Mouse (Mus musculus) midbrain, embryonic 14.5 days (tissue): ENCODE results near the gene Pcsk1n. TPM values are rescaled to one million over a fixed set of nuclear protein-coding genes. Genes with fewer than 3 reads are reported as not detected.
A peak's percentile ranks its signal among the peaks of the same experiment; 100 is the strongest.
"Not testable (repeated sequence)": the region's sequence is repeated elsewhere in the genome, so short reads cannot be mapped to it uniquely, and the experiment has no call there.

Source experiments
- ATAC-seq: fragments of 200-750 bp; cut with Nextera tagmentation; 2 replicates; pipeline ENCODE4 v1.8.0; 2017; ENCODE audit warnings: moderate number of reproducible peaks, moderate library complexity; ENCODE audit not compliant: low FRiP score, low TSS enrichment
- DNase-seq: peaks from one replicate; pipeline ENCODE4 v3.0.0-alpha.2; 2015
- H3K27ac ChIP-seq: fragments of 300-500 bp; sonication (generic); replicated peaks from 2 replicates; pipeline ENCODE4 v1.5.1; 2014; ENCODE audit warnings: mild to moderate bottlenecking, low read depth, low read length, moderate library complexity
- H3K27me3 ChIP-seq: fragments of 300-500 bp; sonication (generic); 2 replicates; pipeline ENCODE4 v1.6.1; 2014; ENCODE audit warnings: low read length, control low read depth, mixed read lengths; ENCODE audit not compliant: control insufficient read depth, insufficient read depth
- H3K36me3 ChIP-seq: fragments of 300-500 bp; sonication (generic); 2 replicates; pipeline ENCODE4 v1.6.1; 2014; ENCODE audit warnings: low read length, control low read depth; ENCODE audit not compliant: control insufficient read depth, insufficient read depth
- H3K4me1 ChIP-seq: fragments of 300-500 bp; sonication (generic); 2 replicates; pipeline ENCODE4 v1.6.1; 2014; ENCODE audit warnings: mild to moderate bottlenecking, antibody characterized with exemption, low read length, control low read depth; ENCODE audit not compliant: control insufficient read depth, insufficient read depth
- H3K4me2 ChIP-seq: fragments of 300-500 bp; sonication (generic); 2 replicates; pipeline ENCODE4 v1.6.1; 2014; ENCODE audit warnings: mild to moderate bottlenecking, low read length, moderate library complexity
- H3K4me3 ChIP-seq: fragments of 300-500 bp; sonication (generic); replicated peaks from 2 replicates; pipeline ENCODE4 v1.5.1; 2014; ENCODE audit warnings: low read depth, low read length
- H3K9ac ChIP-seq: fragments of 300-500 bp; sonication (generic); replicated peaks from 2 replicates; pipeline ENCODE4 v1.6.1; 2014; ENCODE audit warnings: mild to moderate bottlenecking, low read length, moderate library complexity
- H3K9me3 ChIP-seq: fragments of 300-500 bp; sonication (generic); 2 replicates; pipeline ENCODE4 v1.6.1; 2016; ENCODE audit warnings: low read length, control low read depth, mixed read lengths; ENCODE audit not compliant: control insufficient read depth
- WGBS: fragments of 180-500 bp; shearing (Covaris S2); extraction: QIAGEN DNeasy Blood & Tissue Kit; methylation state at CpG from one replicate; pipeline ENCODE4 v1.1.7; 2014; 5-methylcytosine and 5-hydroxymethylcytosine counted together
- polyA plus RNA-seq: library from polyadenylated mRNA; unstranded; fragments of >200 nt; fragmentation: Nextera tagmentation; extraction: Ambion mirVana; gene quantifications from 2 replicates; pipeline ENCODE4 v1.2.1, GENCODE M21; 2014

Gene Pcsk1n
- polyA plus RNA-seq, 1 experiment from 2014 or later: 199 TPM

DNA sequence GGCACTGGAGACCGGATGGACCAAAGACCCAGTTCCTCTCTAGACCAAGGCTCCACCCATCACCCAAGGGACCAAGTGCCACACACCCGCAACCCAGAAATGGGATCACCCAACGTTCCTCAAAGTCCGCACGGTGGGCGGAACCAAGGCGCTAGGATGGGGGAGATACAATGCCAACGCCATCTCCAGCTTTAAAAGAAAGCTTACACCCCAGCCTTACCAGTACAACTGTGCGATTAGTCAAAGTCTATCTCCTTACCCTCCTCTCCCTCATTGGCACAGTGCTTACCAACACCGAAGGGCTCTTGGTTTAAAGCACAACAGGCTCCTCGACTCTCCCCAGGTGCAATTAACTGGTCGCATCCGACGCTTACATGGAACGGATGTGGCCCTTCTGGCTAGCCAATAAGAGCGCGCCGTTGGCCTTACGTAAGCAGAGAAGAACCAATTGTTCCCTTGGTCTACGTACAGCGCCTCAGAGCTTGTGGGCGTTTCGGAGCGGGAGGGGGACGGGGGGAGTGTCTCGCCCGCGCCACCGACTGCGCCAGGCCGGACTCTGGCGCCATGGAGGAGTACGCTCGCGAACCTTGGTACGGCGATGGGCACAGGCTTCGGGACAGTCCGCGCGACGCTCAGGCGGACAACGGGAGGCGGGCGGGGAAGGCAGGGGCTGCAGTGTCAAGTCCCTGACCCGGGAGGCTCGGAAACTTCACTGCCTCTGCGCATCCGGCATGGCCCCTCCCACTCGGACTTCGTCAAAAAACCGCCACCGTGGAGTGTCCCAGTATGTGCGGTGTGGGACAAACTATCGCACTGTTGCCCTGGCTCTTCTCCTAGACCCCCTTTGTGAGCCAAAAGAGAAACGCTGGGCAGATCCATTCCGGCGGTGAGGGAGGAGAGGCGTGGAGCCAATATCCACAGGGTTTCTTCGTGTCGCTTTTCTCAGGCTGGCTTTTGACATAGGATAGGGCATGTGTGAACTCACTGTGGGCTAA lies 20.4 kb upstream of the Pcsk1n start, which contains the start of the genes Pqbp1 and Timm17b:
Pqbp1 (minus strand) TSS at position 390 of the 995 bp plus-strand sequence.
Timm17b (plus strand) TSS at position 478 of the 995 bp plus-strand sequence.
- H3K27ac ChIP-seq: peak within 1 kb of the TSS; percentile 88
- WGBS: 18% methylated on average over 62 of the region's 62 CpGs
- H3K9ac ChIP-seq: peak within 1 kb of the TSS; percentile 60
- H3K4me3 ChIP-seq: peak within 1 kb of the TSS; percentile 53
- no peaks in the 10 kb centered on the region for H3K27me3 ChIP-seq
- H3K4me1 ChIP-seq: 0 out of 2 replicates have a peak, but pooled peaks cover 4% of the 10 kb centered on the region
- H3K36me3 ChIP-seq: peaks cover 25% of the 10 kb centered on the region
- H3K4me2 ChIP-seq: peak within 1 kb of the TSS; percentile 54
- ATAC-seq: peak; percentile 98
- H3K9me3 ChIP-seq: no peaks in the 10 kb centered on the region
- peak; percentile 93 for DNase-seq

DNA sequence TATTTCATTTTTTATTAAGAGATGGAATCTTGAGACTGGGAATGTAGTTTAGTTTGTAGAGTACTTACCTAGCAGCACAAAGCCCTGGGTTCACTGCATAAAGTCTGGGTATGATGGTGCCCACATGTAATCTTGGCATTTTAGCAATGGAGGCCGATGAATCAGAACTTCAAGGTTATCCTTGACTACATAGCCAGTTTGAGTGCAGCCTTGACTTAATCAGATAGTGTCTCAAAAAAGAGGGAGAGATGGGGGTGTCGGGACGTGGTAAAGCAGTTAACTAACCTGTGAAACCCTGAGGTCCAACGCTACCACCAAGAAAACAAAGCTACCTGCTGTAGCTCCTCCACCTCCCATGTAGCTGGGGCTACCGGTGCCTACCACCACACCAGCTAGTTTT lies 15.2 kb upstream of the Pcsk1n start:
- Histone ChIP-seq H3K4me3 (no peak overlapping the region), H3K36me3 (peaks cover 14% of the 10 kb centered on the region; the same call in 1 of the 2 replicates), H3K4me2 (no peak overlapping the region), H3K27me3 (no peaks in the 10 kb centered on the region), H3K9me3 (no peaks in the 10 kb centered on the region), H3K27ac (no peak overlapping the region), H3K9ac (no peak overlapping the region), H3K4me1 (0 out of 2 replicates have a peak, but pooled peaks cover 4% of the 10 kb centered on the region)
- DNase-seq (no peak), ATAC-seq (no peak)
- 94% methylated on average over 5 of the region's 5 CpGs for WGBS

DNA sequence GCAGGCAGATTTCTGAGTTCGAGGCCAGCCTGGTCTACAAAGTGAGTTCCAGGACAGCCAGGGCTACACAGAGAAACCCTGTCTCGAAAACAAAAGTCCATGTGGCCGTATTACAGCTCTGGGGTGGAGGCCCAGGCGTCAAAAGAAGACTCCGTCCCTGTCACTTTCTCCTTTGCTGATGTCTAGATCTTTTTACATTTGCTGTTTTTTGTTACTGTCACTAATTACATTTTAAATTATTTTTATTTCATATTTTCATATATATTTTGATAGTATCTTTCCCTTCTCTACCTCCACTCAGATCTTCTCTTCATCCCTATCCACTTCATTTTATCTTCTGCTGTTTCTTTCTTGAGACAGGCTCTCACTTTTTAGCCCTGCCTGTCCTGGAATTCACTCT lies 11.9 kb upstream of the Pcsk1n start, which contains the start of gene Gm10491:
Gm10491 (minus strand) TSS at position 101 of the 400 bp plus-strand sequence.
- Histone ChIP-seq H3K9ac (no peak within 1 kb of the TSS), H3K27ac (no peak within 1 kb of the TSS), H3K27me3 (no peaks in the 10 kb centered on the region), H3K36me3 (peaks cover 14% of the 10 kb centered on the region; the same call in 1 of the 2 replicates), H3K4me1 (no peaks in the 10 kb centered on the region), H3K4me3 (no peak within 1 kb of the TSS), H3K9me3 (no peaks in the 10 kb centered on the region), H3K4me2 (no peak within 1 kb of the TSS)
- DNase-seq: no peak
- WGBS: 86% methylated on average over 5 of the region's 5 CpGs
- no peak for ATAC-seq

- not testable (repeated sequence) for ATAC-seq, H3K27me3 ChIP-seq, DNase-seq, H3K27ac ChIP-seq, H3K4me1 ChIP-seq, H3K4me2 ChIP-seq, H3K4me3 ChIP-seq, H3K9me3 ChIP-seq, H3K9ac ChIP-seq
- WGBS: 87% methylated on average over 4 of the region's 4 CpGs
- 0 out of 2 replicates have a peak, but pooled peaks cover 11% of the 10 kb centered on the region for H3K36me3 ChIP-seq
These were observed 10.4 kb upstream of the Pcsk1n start, which contains the start of gene Gm10490 for GRCm38 (mm10) chrX:7909242-7909641. Gm10490 (plus strand) TSS chrX:7909542.

DNA sequence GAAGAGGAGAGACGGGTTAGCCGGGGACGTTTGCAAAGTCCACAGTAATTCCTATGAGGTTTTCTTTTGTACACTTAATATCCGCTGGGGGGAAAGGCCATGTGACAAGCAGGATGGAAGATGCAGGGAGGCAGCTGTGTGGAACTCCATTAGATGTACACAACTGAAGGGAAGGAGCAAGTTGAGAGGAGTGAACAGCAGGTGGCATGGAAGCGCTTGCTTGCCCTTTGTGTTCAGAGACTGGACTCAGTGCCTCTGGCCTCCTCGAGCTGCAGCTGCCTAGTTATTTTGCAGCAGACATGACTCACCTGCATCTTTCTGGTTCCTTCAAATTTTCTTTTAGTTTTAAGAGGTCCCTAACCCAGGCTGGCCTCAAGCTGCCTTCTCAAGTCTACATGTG lies 9.1 kb upstream of the Pcsk1n start:
- H3K9ac ChIP-seq: no peak overlapping the region
- H3K4me3 ChIP-seq: no peak overlapping the region
- H3K9me3 ChIP-seq: no peaks in the 10 kb centered on the region
- ATAC-seq: no peak
- peak; percentile 38 for DNase-seq
- no peak overlapping the region for H3K4me2 ChIP-seq
- WGBS: 39% methylated on average over 6 of the region's 6 CpGs
- no peak overlapping the region for H3K27ac ChIP-seq
- 0 out of 2 replicates have a peak, but pooled peaks cover 11% of the 10 kb centered on the region for H3K36me3 ChIP-seq
- H3K27me3 ChIP-seq: no peaks in the 10 kb centered on the region
- H3K4me1 ChIP-seq: no peaks in the 10 kb centered on the region

GRCm38 (mm10) chrX:7915669-7916068 lies 4.0 kb upstream of the Pcsk1n start:
- not testable (repeated sequence) for H3K4me3 ChIP-seq, H3K4me1 ChIP-seq, H3K36me3 ChIP-seq, ATAC-seq, H3K9ac ChIP-seq, H3K27me3 ChIP-seq, H3K4me2 ChIP-seq, H3K9me3 ChIP-seq, H3K27ac ChIP-seq
- 24% methylated on average over 3 of the region's 3 CpGs for WGBS
- DNase-seq: peak; percentile 12

DNA sequence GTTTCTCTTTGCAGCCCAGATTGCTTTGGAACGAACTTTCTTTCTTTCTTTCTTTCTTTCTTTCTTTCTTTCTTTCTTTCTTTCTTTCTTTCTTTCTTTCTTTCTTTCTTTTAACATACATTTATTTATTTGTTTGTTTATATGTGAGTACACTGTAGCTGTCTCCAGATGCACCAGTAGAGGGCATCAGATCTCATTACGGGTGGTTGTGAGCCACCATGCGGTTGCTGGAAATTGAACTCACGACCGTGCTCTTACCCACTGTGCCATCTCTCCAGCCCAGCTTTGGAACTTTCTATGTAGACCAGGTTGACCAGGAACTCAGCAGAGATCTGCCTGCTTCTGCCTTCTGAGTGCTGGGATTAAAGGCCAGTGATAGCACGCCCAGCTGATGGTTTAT lies 1.7 kb upstream of the Pcsk1n start:
- H3K36me3 ChIP-seq, H3K27ac ChIP-seq, H3K4me2 ChIP-seq, H3K27me3 ChIP-seq, H3K4me3 ChIP-seq, DNase-seq, ATAC-seq, H3K9ac ChIP-seq, H3K4me1 ChIP-seq, H3K9me3 ChIP-seq: not testable (repeated sequence)
- WGBS: 76% methylated on average over 6 of the region's 6 CpGs

DNA sequence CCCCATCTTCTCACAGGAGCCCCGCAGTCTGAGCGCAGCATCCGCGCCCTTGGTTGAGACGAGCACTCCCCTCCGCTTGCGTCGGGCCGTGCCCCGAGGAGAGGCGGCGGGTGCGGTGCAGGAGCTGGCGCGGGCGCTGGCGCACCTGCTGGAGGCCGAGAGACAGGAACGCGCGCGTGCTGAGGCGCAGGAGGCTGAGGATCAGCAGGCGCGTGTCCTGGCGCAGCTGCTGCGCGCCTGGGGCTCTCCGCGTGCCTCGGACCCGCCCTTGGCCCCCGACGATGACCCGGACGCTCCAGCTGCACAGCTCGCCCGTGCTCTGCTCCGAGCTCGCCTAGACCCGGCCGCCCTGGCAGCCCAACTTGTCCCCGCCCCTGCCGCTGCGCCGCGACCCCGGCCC lies 2.4 kb downstream of the Pcsk1n start:
- peak; percentile 59 for DNase-seq
- Histone ChIP-seq H3K27ac (peak overlapping the region; percentile 26; the same call in 1 of the 2 replicates), H3K4me1 (peaks cover 8% of the 10 kb centered on the region; the same call in 1 of the 2 replicates), H3K36me3 (peaks cover 16% of the 10 kb centered on the region), H3K27me3 (no peaks in the 10 kb centered on the region), H3K4me2 (peak overlapping the region; percentile 63), H3K9ac (peak overlapping the region; percentile 56), H3K4me3 (peak overlapping the region; percentile 47), H3K9me3 (no peaks in the 10 kb centered on the region)
- WGBS: 14% methylated on average over 48 of the region's 48 CpGs
- ATAC-seq: no peak
